Mouse (Mus musculus): ENCODE results near the gene Srr.

DNA sequence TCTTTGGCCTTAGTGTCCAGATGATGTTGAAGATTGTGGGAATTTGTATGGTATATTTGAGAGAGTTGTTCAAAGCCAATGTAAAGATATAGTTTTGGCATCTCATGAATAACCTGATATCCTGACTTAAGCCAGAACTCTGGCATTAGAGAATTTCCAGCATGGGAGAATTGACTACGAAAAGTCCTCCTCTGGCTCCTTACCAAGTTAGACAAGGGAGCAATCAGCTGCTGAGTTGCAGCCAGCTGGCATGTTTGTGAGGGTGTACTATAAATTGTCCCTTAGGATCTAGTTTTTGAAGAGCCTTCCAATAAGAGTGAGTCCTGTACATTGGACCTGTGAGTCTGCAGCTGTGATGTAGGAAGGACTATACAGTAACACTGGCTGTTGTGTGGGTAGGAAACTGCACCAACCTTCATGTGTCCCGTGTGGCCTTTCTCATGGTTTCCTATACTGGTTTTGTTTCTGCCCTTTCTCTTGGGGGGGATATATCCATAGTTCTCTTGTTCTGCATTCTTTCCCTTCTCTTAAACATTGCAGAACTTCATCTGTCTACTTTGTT lies 37.2 kb upstream of the Srr start:
- TF ChIP-seq CTCF (IDR thresholded peaks at IDR 0.05; ENCODE audit: extremely low read depth, insufficient read length, insufficient replicate concordance, low read depth, low read length) (no peak), POLR2A (IDR thresholded peaks at IDR 0.05; ENCODE audit: low read depth, low read length) (no peak)

Data from small intestine, adult 2 months (tissue).